Mouse (Mus musculus) myocyte (in vitro differentiated cells): Measurements from ENCODE around the gene Inpp5e. TPM values are rescaled to one million over a fixed set of nuclear protein-coding genes. Genes with fewer than 3 reads are reported as not detected.
"Not testable (repeated sequence)": the region's sequence is repeated elsewhere in the genome, so short reads cannot be mapped to it uniquely, and the experiment has no call there.

Source experiments
- H3K27me3 ChIP-seq: one replicate; pipeline ENCODE4 v1.6.1; 2011; ENCODE audit not compliant: control insufficient read depth, insufficient read depth, insufficient read length
- H3K36me3 ChIP-seq: one replicate; pipeline ENCODE4 v1.6.1; 2011; ENCODE audit not compliant: control insufficient read depth, insufficient read depth
- H3K4me2 ChIP-seq: one replicate; pipeline ENCODE4 v1.6.1; 2011; ENCODE audit warnings: low read depth, control low read depth
- H3K4me3 ChIP-seq: one replicate; pipeline ENCODE4 v1.5.1; 2011; ENCODE audit warnings: mild to moderate bottlenecking, control low read depth, moderate library complexity
- H3K79me2 ChIP-seq: one replicate; pipeline ENCODE4 v1.6.1; 2011; ENCODE audit not compliant: control insufficient read depth, insufficient read depth
- H3ac ChIP-seq: one replicate; pipeline ENCODE4 v1.6.1; 2011; ENCODE audit not compliant: control insufficient read depth, insufficient read length
- CEBPB ChIP-seq: IDR thresholded peaks from 2 replicates; pipeline ENCODE4 v1.6.1; 2011; ENCODE audit warnings: mild to moderate bottlenecking, moderate library complexity; ENCODE audit not compliant: poor library complexity, insufficient read depth, severe bottlenecking
- E2F4 ChIP-seq: IDR thresholded peaks from one replicate; pipeline ENCODE4 v1.6.1; 2011; ENCODE audit warnings: mild to moderate bottlenecking, control low read depth, moderate library complexity; ENCODE audit not compliant: insufficient read depth
- MAX ChIP-seq: IDR thresholded peaks from one replicate; pipeline ENCODE4 v1.6.1; 2011; ENCODE audit warnings: low read depth, mild to moderate bottlenecking, control low read depth
- MYOD1 ChIP-seq, 3 experiments: IDR thresholded peaks; one replicate each; pipeline ENCODE4 v1.6.1; 2011; ENCODE audit warnings: control low read depth in 2 of 3, low read depth in 2 of 3, mild to moderate bottlenecking in 2 of 3, moderate library complexity in 1 of 3; ENCODE audit not compliant: insufficient read length in 2 of 3, control insufficient read depth in 1 of 3
- MYOG ChIP-seq, 3 experiments: IDR thresholded peaks; one replicate each; pipeline ENCODE4 v1.6.1; 2011; ENCODE audit warnings: control low read depth in 2 of 3, low read depth in 2 of 3, mild to moderate bottlenecking in 2 of 3; ENCODE audit not compliant: insufficient read length in 2 of 3, control insufficient read depth in 1 of 3, insufficient read depth in 1 of 3
- POLR2A ChIP-seq: IDR thresholded peaks from one replicate; pipeline ENCODE4 v1.6.1; 2011; ENCODE audit warnings: low read depth, mild to moderate bottlenecking, control low read depth, moderate library complexity; ENCODE audit not compliant: insufficient read length
- POLR2AphosphoS2 ChIP-seq: IDR thresholded peaks from one replicate; pipeline ENCODE4 v1.6.1; 2011; ENCODE audit warnings: low read depth, control low read depth; ENCODE audit not compliant: insufficient read length
- REST ChIP-seq: IDR thresholded peaks from one replicate; pipeline ENCODE4 v1.6.1; 2011; ENCODE audit warnings: mild to moderate bottlenecking, control low read depth, moderate library complexity; ENCODE audit not compliant: insufficient read depth, insufficient read length
- SRF ChIP-seq: IDR thresholded peaks from one replicate; pipeline ENCODE4 v1.6.1; 2011; ENCODE audit warnings: low read depth; ENCODE audit not compliant: control insufficient read depth, insufficient read length
- TCF12 ChIP-seq: IDR thresholded peaks from one replicate; pipeline ENCODE4 v1.6.1; 2011; ENCODE audit warnings: mild to moderate bottlenecking, control low read depth; ENCODE audit not compliant: poor library complexity, insufficient read depth, severe bottlenecking
- TCF3 ChIP-seq: IDR thresholded peaks from one replicate; pipeline ENCODE4 v1.6.1; 2011; ENCODE audit warnings: low read depth, control low read depth; ENCODE audit not compliant: insufficient read length
- USF1 ChIP-seq: IDR thresholded peaks from one replicate; pipeline ENCODE4 v1.6.1; 2011; ENCODE audit warnings: low read depth, mild to moderate bottlenecking, control low read depth, moderate library complexity
- polyA plus RNA-seq: library from polyadenylated mRNA; unstranded; fragments of >200 nt; fragmentation: generic; extraction: Trizol; gene quantifications from one replicate; pipeline ENCODE4 v1.2.1, GENCODE M21; 2012; ENCODE audit warnings: missing spikeins

Gene Inpp5e
- polyA plus RNA-seq, 1 experiment = 9.3 TPM

- H3K4me2 ChIP-seq = peak overlapping the region; percentile 88
- H3K79me2 ChIP-seq = peaks cover 33% of the 10 kb centered on the region
- H3K36me3 ChIP-seq = peaks cover 56% of the 10 kb centered on the region
- no peak overlapping the region for H3ac ChIP-seq
- peak overlapping the region; percentile 96 for H3K4me3 ChIP-seq
- H3K27me3 ChIP-seq = no peaks in the 10 kb centered on the region
- peak in 1 of 3 experiments; percentile 61 for TF ChIP-seq MYOG (IDR thresholded peaks at IDR 0.05; ENCODE audit: control insufficient read depth in 1 of 3, insufficient read depth in 1 of 3, insufficient read length in 2 of 3, low read depth in 2 of 3)
- TF ChIP-seq E2F4 = no peak
- TF ChIP-seq MYOD1 (IDR thresholded peaks at IDR 0.05; ENCODE audit: control insufficient read depth in 1 of 3, insufficient read length in 2 of 3, low read depth in 2 of 3) = peak in 1 of 3 experiments; percentile 75
Observed at GRCm38 (mm10) chr2:26390954-26391353, 18.0 kb downstream of the Inpp5e start.

- H3K36me3 ChIP-seq = peaks cover 46% of the 10 kb centered on the region
- peaks cover 33% of the 10 kb centered on the region for H3K79me2 ChIP-seq
- peak within 1 kb of the TSS; percentile 96 for H3K4me3 ChIP-seq
- peak within 1 kb of the TSS; percentile 90 for H3ac ChIP-seq
- no peaks in the 10 kb centered on the region for H3K27me3 ChIP-seq
- H3K4me2 ChIP-seq = peak within 1 kb of the TSS; percentile 91
- TF ChIP-seq MAX (no peak), CEBPB (no peak), SRF (no peak), MYOD1 (IDR thresholded peaks at IDR 0.05; ENCODE audit: control insufficient read depth in 1 of 3, insufficient read length in 2 of 3, low read depth in 2 of 3) (peak in 1 of 3 experiments; percentile 58), E2F4 (no peak), REST (peak; percentile 21), POLR2A (peak; percentile 94), TCF3 (no peak), USF1 (no peak), TCF12 (no peak), POLR2AphosphoS2 (peak; percentile 95), MYOG (IDR thresholded peaks at IDR 0.05; ENCODE audit: control insufficient read depth in 1 of 3, insufficient read depth in 1 of 3, insufficient read length in 2 of 3, low read depth in 2 of 3) (peak in 2 of 3 experiments; percentile 25 to 41)
Observed at GRCm38 (mm10) chr2:26389154-26389690, 19.8 kb downstream of the Inpp5e start, which contains the start of the genes Entr1 and Pmpca. Gene Entr1 (minus strand): TSS chr2:26389316. Gene Pmpca (plus strand): TSS chr2:26389339.

GRCm38 (mm10) chr2:26388682-26389153 lies 20.3 kb downstream of the Inpp5e start:
- Histone ChIP-seq H3K4me3 (peak overlapping the region; percentile 96), H3K4me2 (peak overlapping the region; percentile 91), H3K79me2 (peaks cover 33% of the 10 kb centered on the region), H3K27me3 (no peaks in the 10 kb centered on the region), H3K36me3 (peaks cover 46% of the 10 kb centered on the region), H3ac (peak overlapping the region; percentile 90)
- TF ChIP-seq MYOG (IDR thresholded peaks at IDR 0.05; ENCODE audit: control insufficient read depth in 1 of 3, insufficient read depth in 1 of 3, insufficient read length in 2 of 3, low read depth in 2 of 3) = no peak
- no peak for TF ChIP-seq REST
- TF ChIP-seq MAX = no peak
- peak in 1 of 3 experiments; percentile 18 for TF ChIP-seq MYOD1 (IDR thresholded peaks at IDR 0.05; ENCODE audit: control insufficient read depth in 1 of 3, insufficient read length in 2 of 3, low read depth in 2 of 3)
- TF ChIP-seq USF1 = no peak
- no peak for TF ChIP-seq E2F4
- no peak for TF ChIP-seq CEBPB
- no peak for TF ChIP-seq TCF12
- TF ChIP-seq TCF3 = no peak
- TF ChIP-seq POLR2AphosphoS2 = peak; percentile 54

- Histone ChIP-seq H3K4me2 (peak overlapping the region; percentile 91), H3K4me3 (peak overlapping the region; percentile 96), H3K79me2 (peaks cover 33% of the 10 kb centered on the region)
Observed at GRCm38 (mm10) chr2:26387713-26388112, 21.3 kb downstream of the Inpp5e start.

GRCm38 (mm10) chr2:26380871-26381270 lies 28.1 kb downstream of the Inpp5e start:
- not testable (repeated sequence) for H3K27me3 ChIP-seq
- Histone ChIP-seq H3ac (peak overlapping the region; percentile 54), H3K36me3 (peaks cover 26% of the 10 kb centered on the region), H3K4me2 (peak overlapping the region; percentile 69), H3K4me3 (peak overlapping the region; percentile 84), H3K79me2 (peaks cover 15% of the 10 kb centered on the region)

More at GRCm38 (mm10) chr2:26387713-26388112, 21.3 kb downstream of the Inpp5e start:
- peaks cover 40% of the 10 kb centered on the region for H3K36me3 ChIP-seq
- H3ac ChIP-seq = no peak overlapping the region
- TF ChIP-seq POLR2AphosphoS2 (no peak), POLR2A (no peak), REST (no peak), MYOG (IDR thresholded peaks at IDR 0.05; ENCODE audit: control insufficient read depth in 1 of 3, insufficient read depth in 1 of 3, insufficient read length in 2 of 3, low read depth in 2 of 3) (no peak), SRF (no peak)
- H3K27me3 ChIP-seq = no peaks in the 10 kb centered on the region
